Mouse (Mus musculus) testis, adult 2 months (tissue): ENCODE measurements at regions not wholly inside any gene's neighbourhood (a gene's known extent, or its start where the extent isn't known, plus 50 kb on each side); places are given as distances from the start of the nearest gene placed in this dataset.

Experiments used
- CTCF ChIP-seq: fragments of 200-500 bp; IDR thresholded peaks from 2 replicates; pipeline ENCODE4 v1.5.1; 2012; ENCODE audit warnings: low read depth, mild to moderate bottlenecking, inconsistent platforms, low read length, moderate library complexity; ENCODE audit not compliant: control insufficient read depth, insufficient read depth, insufficient replicate concordance
- POLR2A ChIP-seq: fragments of 200-500 bp; IDR thresholded peaks from 2 replicates; pipeline ENCODE4 v1.6.1; 2012; ENCODE audit warnings: low read depth, mild to moderate bottlenecking, inconsistent platforms, low read length, moderate library complexity; ENCODE audit not compliant: control insufficient read depth

DNA sequence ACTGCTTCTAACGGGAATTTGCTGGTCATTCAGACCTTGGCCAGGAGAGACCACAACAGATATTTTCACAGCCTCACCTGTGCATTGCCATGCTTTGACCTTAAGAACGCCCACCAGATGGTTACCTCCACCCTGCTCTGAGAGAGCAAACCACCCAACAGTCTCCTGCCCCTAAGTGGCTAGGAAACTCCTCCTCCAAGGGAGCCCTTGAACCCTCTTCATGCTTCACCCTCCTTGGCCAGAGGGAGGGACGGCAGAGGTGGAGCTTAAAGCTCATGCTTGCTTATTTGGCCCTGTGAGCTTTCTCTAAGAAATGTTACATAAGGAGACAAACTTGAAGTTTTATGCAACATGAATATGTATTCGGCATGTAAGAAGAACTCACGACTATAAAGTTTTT, 645.0 kb upstream of the Gm19410 start:
- TF ChIP-seq CTCF (no peak), POLR2A (no peak)
